Mouse (Mus musculus) stomach, embryonic 15.5 days (tissue): ENCODE measurements around the gene Rbl1. TPM values are rescaled to one million over a fixed set of nuclear protein-coding genes. Genes with fewer than 3 reads are reported as not detected.
"Not testable (repeated sequence)": the region's sequence is repeated elsewhere in the genome, so short reads cannot be mapped to it uniquely, and the experiment has no call there.

Source experiments
- ATAC-seq: fragments of 200-750 bp; cut with Nextera tagmentation; 2 replicates; pipeline ENCODE4 v1.8.0; 2017; ENCODE audit warnings: low read depth, moderate number of reproducible peaks, moderate TSS enrichment; ENCODE audit not compliant: insufficient read depth, low FRiP score
- H3K27ac ChIP-seq: fragments of 300-500 bp; sonication (generic); 2 replicates; pipeline ENCODE4 v1.5.1; 2015; ENCODE audit warnings: mild to moderate bottlenecking, inconsistent platforms
- H3K27me3 ChIP-seq: fragments of 300-500 bp; sonication (generic); replicated peaks from 2 replicates; pipeline ENCODE4 v1.6.1; 2015; ENCODE audit warnings: inconsistent platforms
- H3K36me3 ChIP-seq: fragments of 300-500 bp; sonication (generic); 2 replicates; pipeline ENCODE4 v1.6.1; 2015; ENCODE audit warnings: inconsistent platforms
- H3K4me1 ChIP-seq: fragments of 300-500 bp; sonication (generic); 2 replicates; pipeline ENCODE4 v1.6.1; 2015; ENCODE audit warnings: inconsistent platforms
- H3K4me2 ChIP-seq: fragments of 300-500 bp; sonication (generic); 2 replicates; pipeline ENCODE4 v1.6.1; 2015; ENCODE audit warnings: mild to moderate bottlenecking, inconsistent platforms
- H3K4me3 ChIP-seq: fragments of 300-500 bp; sonication (generic); replicated peaks from 2 replicates; pipeline ENCODE4 v1.5.1; 2015; ENCODE audit warnings: inconsistent platforms
- H3K9ac ChIP-seq: fragments of 300-500 bp; sonication (generic); 2 replicates; pipeline ENCODE4 v1.6.1; 2015; ENCODE audit warnings: inconsistent platforms
- H3K9me3 ChIP-seq: fragments of 300-500 bp; sonication (generic); 2 replicates; pipeline ENCODE4 v1.6.1; 2016; ENCODE audit warnings: inconsistent platforms
- WGBS: fragments of 180-500 bp; shearing (Covaris S2); methylation state at CpG from one replicate; pipeline ENCODE4 v1.1.7; 2015; 5-methylcytosine and 5-hydroxymethylcytosine counted together
- polyA plus RNA-seq: library from polyadenylated mRNA; unstranded; fragments of >200 nt; fragmentation: Nextera tagmentation; extraction: Ambion mirVana; gene quantifications from 2 replicates; pipeline ENCODE4 v1.2.1, GENCODE M21; 2015

The Rbl1 gene
- polyA plus RNA-seq, 1 experiment from 2014 or later, result 22.3 TPM

- no peak for ATAC-seq
- 83% methylated on average over 6 of the region's 6 CpGs for WGBS
- no peak overlapping the region for H3K4me3 ChIP-seq
- no peak overlapping the region for H3K4me2 ChIP-seq
- no peak overlapping the region; the same call in 1 of the 2 replicates for H3K27ac ChIP-seq
- no peaks in the 10 kb centered on the region for H3K9me3 ChIP-seq
- no peaks in the 10 kb centered on the region for H3K27me3 ChIP-seq
- peaks cover 3% of the 10 kb centered on the region; the same call in 1 of the 2 replicates for H3K4me1 ChIP-seq
- H3K36me3 ChIP-seq, result peaks cover 16% of the 10 kb centered on the region
- no peak overlapping the region for H3K9ac ChIP-seq
These were observed 3.1 kb downstream of the Rbl1 start for GRCm38 (mm10) chr2:157201081-157201830.

DNA sequence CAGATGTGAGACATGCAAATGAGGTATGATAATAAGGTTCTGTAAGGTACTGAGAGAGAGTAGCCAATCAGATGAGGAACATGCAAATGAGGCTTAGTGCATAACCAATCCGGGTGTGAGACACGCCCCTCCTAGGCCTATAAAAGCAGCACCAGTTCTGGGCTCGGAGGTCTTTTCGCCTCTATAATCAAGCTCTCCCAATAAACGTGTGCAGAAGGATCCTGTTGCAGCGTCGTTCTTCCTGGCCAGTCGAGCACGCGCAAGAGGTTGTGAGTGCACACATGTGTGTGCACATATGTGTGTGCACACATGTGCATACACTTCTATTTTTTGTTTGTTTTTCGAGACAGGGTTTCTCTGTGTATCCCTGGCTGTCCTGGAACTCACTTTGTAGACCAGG, 5.9 kb downstream of the Rbl1 start:
- not testable (repeated sequence) for H3K9ac ChIP-seq

GRCm38 (mm10) chr2:157190651-157191050, 13.7 kb downstream of the Rbl1 start:
- H3K4me3 ChIP-seq, result no peak overlapping the region

More for the DNA sequence above, 5.9 kb downstream of the Rbl1 start:
- H3K4me2 ChIP-seq, H3K27ac ChIP-seq, H3K9me3 ChIP-seq, H3K4me3 ChIP-seq, H3K27me3 ChIP-seq, H3K4me1 ChIP-seq, ATAC-seq: not testable (repeated sequence)
- WGBS, result 98% methylated on average over 11 of the region's 11 CpGs
- peaks cover 21% of the 10 kb centered on the region for H3K36me3 ChIP-seq

DNA sequence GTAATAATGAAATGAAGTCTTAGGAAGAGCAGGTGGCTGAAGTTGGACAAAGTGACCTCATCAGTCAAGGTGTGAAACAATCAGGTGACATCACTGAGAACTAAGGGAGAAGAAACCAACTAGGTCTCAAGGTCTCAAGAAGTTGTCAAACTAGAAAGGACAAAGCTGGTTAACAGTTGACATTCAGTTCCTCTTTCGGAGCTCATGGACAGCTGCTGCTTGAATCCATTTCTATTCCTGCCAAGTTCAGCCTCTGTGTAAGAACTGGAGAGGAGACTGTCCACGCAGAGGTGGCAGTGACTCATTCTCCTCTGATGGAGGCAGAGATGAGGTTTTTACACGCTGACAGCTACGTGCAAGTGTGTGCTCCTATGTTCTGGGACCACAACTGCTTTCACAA, 17.1 kb downstream of the Rbl1 start:
- no peaks in the 10 kb centered on the region for H3K4me1 ChIP-seq
- no peak overlapping the region for H3K27ac ChIP-seq
- H3K4me2 ChIP-seq, result no peak overlapping the region
- H3K4me3 ChIP-seq, result no peak overlapping the region
- ATAC-seq, result no peak
- H3K9ac ChIP-seq, result no peak overlapping the region
- WGBS, result 87% methylated on average over 4 of the region's 4 CpGs
- peaks cover 34% of the 10 kb centered on the region for H3K36me3 ChIP-seq
- H3K9me3 ChIP-seq, result no peaks in the 10 kb centered on the region
- H3K27me3 ChIP-seq, result no peaks in the 10 kb centered on the region

More at GRCm38 (mm10) chr2:157190651-157191050, 13.7 kb downstream of the Rbl1 start:
- ATAC-seq, result no peak
- H3K4me1 ChIP-seq, result no peaks in the 10 kb centered on the region
- H3K9ac ChIP-seq, result no peak overlapping the region
- H3K4me2 ChIP-seq, result no peak overlapping the region
- H3K36me3 ChIP-seq, result peaks cover 41% of the 10 kb centered on the region
- H3K9me3 ChIP-seq, result no peaks in the 10 kb centered on the region
- H3K27ac ChIP-seq, result no peak overlapping the region
- WGBS, result 94% methylated on average over 4 of the region's 4 CpGs
- no peaks in the 10 kb centered on the region for H3K27me3 ChIP-seq

DNA sequence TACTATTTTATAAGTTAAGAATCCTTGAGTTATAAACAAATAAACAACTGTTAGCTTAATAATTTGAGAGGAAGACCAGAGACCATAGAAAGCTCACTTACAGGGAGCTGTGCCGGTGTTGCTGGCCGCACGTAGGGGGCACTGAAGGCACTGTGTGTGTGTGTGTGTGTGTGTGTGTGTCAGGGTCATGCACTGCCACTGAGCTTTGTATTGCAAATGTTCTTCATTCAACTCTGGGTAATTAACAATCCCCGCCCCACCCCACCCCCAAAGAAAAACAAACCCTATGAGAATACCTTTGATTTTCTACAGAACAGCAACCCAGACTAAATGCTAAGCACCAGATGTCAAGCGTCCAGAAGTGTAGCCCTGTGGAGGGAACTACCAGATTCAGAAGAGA, 17.8 kb downstream of the Rbl1 start:
- H3K4me3 ChIP-seq, result no peak overlapping the region
- no peaks in the 10 kb centered on the region for H3K9me3 ChIP-seq
- no peaks in the 10 kb centered on the region for H3K27me3 ChIP-seq
- ATAC-seq, result no peak
- H3K9ac ChIP-seq, result no peak overlapping the region
- whole genome bisulfite sequencing, result 62% methylated on average over 5 of the region's 5 CpGs
- no peaks in the 10 kb centered on the region for H3K4me1 ChIP-seq
- H3K36me3 ChIP-seq, result peaks cover 31% of the 10 kb centered on the region
- no peak overlapping the region for H3K4me2 ChIP-seq
- H3K27ac ChIP-seq, result no peak overlapping the region

GRCm38 (mm10) chr2:157185022-157185660, 19.2 kb downstream of the Rbl1 start:
- Histone ChIP-seq H3K4me3 (no peak overlapping the region), H3K27ac (no peak overlapping the region), H3K27me3 (no peaks in the 10 kb centered on the region), H3K9me3 (no peaks in the 10 kb centered on the region), H3K4me2 (no peak overlapping the region), H3K9ac (no peak overlapping the region), H3K4me1 (no peaks in the 10 kb centered on the region), H3K36me3 (peaks cover 23% of the 10 kb centered on the region; the same call in 1 of the 2 replicates)
- whole genome bisulfite sequencing, result 88% methylated on average over 13 of the region's 13 CpGs
- no peak for ATAC-seq

- Histone ChIP-seq H3K4me3 (no peak overlapping the region), H3K9me3 (no peaks in the 10 kb centered on the region), H3K4me2 (no peak overlapping the region), H3K9ac (no peak overlapping the region), H3K36me3 (peaks cover 22% of the 10 kb centered on the region), H3K27me3 (no peaks in the 10 kb centered on the region), H3K4me1 (no peaks in the 10 kb centered on the region), H3K27ac (no peak overlapping the region)
- ATAC-seq, result no peak
- WGBS, result 74% methylated on average over 6 of the region's 6 CpGs
These were observed 26.2 kb downstream of the Rbl1 start for GRCm38 (mm10) chr2:157178167-157178566.

DNA sequence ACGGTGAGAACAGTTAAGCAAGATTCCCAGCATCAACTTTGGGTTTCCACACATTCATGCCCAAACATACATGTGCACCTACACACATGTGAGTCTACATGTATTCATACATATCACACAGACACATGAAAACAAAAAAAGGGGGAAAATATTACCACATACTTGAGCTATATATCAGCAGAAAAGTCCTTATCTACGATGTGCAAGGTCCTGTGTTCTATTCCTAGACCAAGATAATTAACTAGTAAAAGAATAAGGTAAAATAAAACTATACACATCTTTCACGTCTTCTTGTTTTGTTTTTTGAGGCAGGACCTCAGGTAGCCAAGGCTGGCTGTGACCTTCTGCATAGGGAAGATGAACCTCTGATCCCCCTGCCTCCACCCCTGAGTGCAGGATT, 28.1 kb downstream of the Rbl1 start:
- ATAC-seq, result no peak
- Histone ChIP-seq H3K4me1 (no peaks in the 10 kb centered on the region), H3K27ac (no peak overlapping the region), H3K4me2 (no peak overlapping the region), H3K36me3 (peaks cover 26% of the 10 kb centered on the region), H3K27me3 (no peaks in the 10 kb centered on the region), H3K9me3 (no peaks in the 10 kb centered on the region), H3K4me3 (no peak overlapping the region), H3K9ac (no peak overlapping the region)
- WGBS, result 91% methylated on average over 3 of the region's 3 CpGs

DNA sequence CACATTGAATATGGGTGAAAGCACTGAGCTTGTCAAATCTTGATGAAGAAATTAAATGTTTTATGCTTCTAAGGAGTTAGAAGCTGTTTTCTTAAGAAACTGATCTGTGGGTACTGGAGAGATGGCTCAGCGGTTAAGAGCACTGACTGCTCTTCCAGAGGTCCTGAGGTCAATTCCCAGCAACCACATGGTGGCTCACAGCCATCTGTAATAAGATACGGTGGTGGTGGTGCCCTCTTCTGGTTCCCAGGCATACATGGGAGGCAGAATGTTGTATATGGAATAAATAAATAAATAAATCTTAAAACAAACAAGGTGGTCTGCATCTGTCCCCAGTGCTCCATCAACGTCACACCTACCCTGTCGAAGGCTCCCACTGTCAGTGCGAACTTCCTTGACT, 29.9 kb downstream of the Rbl1 start:
- Histone ChIP-seq H3K4me3 (no peak overlapping the region), H3K27ac (no peak overlapping the region), H3K9me3 (no peaks in the 10 kb centered on the region), H3K4me1 (no peaks in the 10 kb centered on the region), H3K36me3 (peaks cover 29% of the 10 kb centered on the region), H3K27me3 (no peaks in the 10 kb centered on the region), H3K4me2 (no peak overlapping the region), H3K9ac (no peak overlapping the region)
- 61% methylated on average over 5 of the region's 5 CpGs for WGBS
- no peak for ATAC-seq

- H3K9me3 ChIP-seq, result no peaks in the 10 kb centered on the region
- H3K4me1 ChIP-seq, result no peaks in the 10 kb centered on the region
- H3K4me2 ChIP-seq, result no peak overlapping the region
- peaks cover 33% of the 10 kb centered on the region for H3K36me3 ChIP-seq
- no peak overlapping the region for H3K27ac ChIP-seq
- WGBS, result 84% methylated on average over 6 of the region's 6 CpGs
- H3K9ac ChIP-seq, result no peak overlapping the region
- H3K27me3 ChIP-seq, result no peaks in the 10 kb centered on the region
- no peak for ATAC-seq
- H3K4me3 ChIP-seq, result no peak overlapping the region
These were observed 30.8 kb downstream of the Rbl1 start for GRCm38 (mm10) chr2:157173555-157173954.

DNA sequence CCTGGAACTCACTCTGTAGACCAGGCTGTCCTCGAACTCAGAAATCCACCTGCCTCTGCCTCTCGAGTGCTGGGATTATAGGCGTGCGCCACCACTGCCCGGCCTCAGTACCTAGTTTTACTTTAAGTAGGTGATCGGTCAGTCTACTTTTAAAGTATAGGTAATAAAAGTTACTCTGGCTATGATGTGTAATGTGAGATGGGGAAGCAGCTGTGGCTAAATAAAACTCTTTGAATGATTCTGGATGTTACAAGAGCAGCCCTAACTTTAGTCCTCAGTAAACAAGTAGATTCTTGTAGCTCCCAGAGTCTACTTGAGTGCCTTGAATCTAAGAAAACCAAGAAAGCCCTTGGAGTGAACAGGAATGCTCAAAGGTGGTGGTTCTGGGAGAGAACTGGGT, 31.4 kb downstream of the Rbl1 start:
- Histone ChIP-seq H3K27ac (no peak overlapping the region), H3K4me2 (no peak overlapping the region), H3K9ac (no peak overlapping the region), H3K4me3 (no peak overlapping the region), H3K36me3 (peaks cover 33% of the 10 kb centered on the region), H3K9me3 (no peaks in the 10 kb centered on the region), H3K4me1 (no peaks in the 10 kb centered on the region), H3K27me3 (no peaks in the 10 kb centered on the region)
- ATAC-seq, result no peak
- 93% methylated on average over 6 of the region's 6 CpGs for WGBS

DNA sequence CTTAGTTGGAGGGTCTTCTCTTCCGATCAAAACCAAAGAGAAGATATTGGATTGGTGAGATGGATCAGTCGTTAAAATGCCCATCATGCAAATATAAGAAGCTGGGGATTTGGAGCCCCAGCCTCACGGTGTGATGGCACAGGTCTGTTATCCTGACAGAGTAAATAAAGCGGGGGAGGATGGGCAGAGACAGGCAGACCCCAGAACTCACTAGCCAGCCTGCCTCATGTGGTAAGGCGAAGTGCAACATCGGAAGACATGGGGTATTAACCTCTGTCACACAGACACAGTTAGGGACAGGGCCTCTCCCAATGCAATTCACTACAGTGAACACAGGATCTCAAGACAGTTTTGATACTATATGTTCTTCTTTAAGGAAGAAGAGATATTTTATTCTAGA, 33.7 kb downstream of the Rbl1 start:
- Histone ChIP-seq H3K4me3 (no peak overlapping the region), H3K36me3 (peaks cover 35% of the 10 kb centered on the region), H3K9ac (no peak overlapping the region), H3K4me1 (no peaks in the 10 kb centered on the region), H3K4me2 (no peak overlapping the region), H3K27me3 (no peaks in the 10 kb centered on the region), H3K9me3 (no peaks in the 10 kb centered on the region), H3K27ac (no peak overlapping the region)
- 52% methylated on average over 6 of the region's 6 CpGs for whole genome bisulfite sequencing
- no peak for ATAC-seq
